Mouse (Mus musculus) left cerebral cortex, adult 9 months (tissue): ENCODE results near the gene Epb41l1.
A peak's percentile ranks its signal among the peaks of the same experiment; 100 is the strongest.

Experiments used
- DNase-seq, 2 experiments: peaks; one replicate each; pipeline ENCODE4 v3.0.0; 2022; ENCODE audit warnings: low spot score in 2 of 2

Epb41l1 gene

GRCm38 (mm10) chr2:156538817-156539555, 118.3 kb downstream of the Epb41l1 start:
- no peak for DNase-seq

- DNase-seq = no peak
These were observed 120.3 kb downstream of the Epb41l1 start for GRCm38 (mm10) chr2:156540991-156541390.

- DNase-seq = no peak
These were observed 121.7 kb downstream of the Epb41l1 start for GRCm38 (mm10) chr2:156542410-156542809.

- DNase-seq = no peak
These were observed 123.1 kb downstream of the Epb41l1 start for GRCm38 (mm10) chr2:156543804-156544203.

- DNase-seq = peak in 1 of 2 experiments; percentile 77
These were observed 126.6 kb downstream of the Epb41l1 start, which contains the start of gene Aar2 for GRCm38 (mm10) chr2:156547123-156547891. TSS of gene Aar2 (plus strand) at chr2:156547584.

- DNase-seq = no peak
These were observed 131.7 kb downstream of the Epb41l1 start for GRCm38 (mm10) chr2:156552421-156552820.

GRCm38 (mm10) chr2:156561808-156562207, 141.1 kb downstream of the Epb41l1 start:
- DNase-seq = no peak

- DNase-seq = peak in 1 of 2 experiments; percentile 52
These were observed 142.8 kb downstream of the Epb41l1 start for GRCm38 (mm10) chr2:156563557-156563956.

- DNase-seq = no peak
These were observed 145.8 kb downstream of the Epb41l1 start for GRCm38 (mm10) chr2:156566512-156566911.

- DNase-seq = no peak
These were observed 147.9 kb downstream of the Epb41l1 start for GRCm38 (mm10) chr2:156568647-156569046.

- no peak for DNase-seq
These were observed 148.6 kb downstream of the Epb41l1 start for GRCm38 (mm10) chr2:156569261-156569660.

- no peak for DNase-seq
These were observed 150.8 kb downstream of the Epb41l1 start for GRCm38 (mm10) chr2:156571521-156571920.

- DNase-seq = no peak
These were observed 156.3 kb downstream of the Epb41l1 start for GRCm38 (mm10) chr2:156576850-156577587.

- DNase-seq = no peak
These were observed 159.8 kb downstream of the Epb41l1 start for GRCm38 (mm10) chr2:156580507-156580906.

GRCm38 (mm10) chr2:156581244-156581643, 160.5 kb downstream of the Epb41l1 start:
- DNase-seq = peak; percentile 82 to 90

GRCm38 (mm10) chr2:156582887-156583286, 162.2 kb downstream of the Epb41l1 start:
- DNase-seq = no peak

GRCm38 (mm10) chr2:156584154-156584796, 163.6 kb downstream of the Epb41l1 start:
- DNase-seq = peak in 1 of 2 experiments; percentile 43

GRCm38 (mm10) chr2:156584797-156585471, 164.2 kb downstream of the Epb41l1 start:
- DNase-seq = peak in 1 of 2 experiments; percentile 42

GRCm38 (mm10) chr2:156589481-156589880, 168.8 kb downstream of the Epb41l1 start:
- no peak for DNase-seq
